8 mouse cellular contexts compared by ENCODE assay signal in the genomic region with DNA sequence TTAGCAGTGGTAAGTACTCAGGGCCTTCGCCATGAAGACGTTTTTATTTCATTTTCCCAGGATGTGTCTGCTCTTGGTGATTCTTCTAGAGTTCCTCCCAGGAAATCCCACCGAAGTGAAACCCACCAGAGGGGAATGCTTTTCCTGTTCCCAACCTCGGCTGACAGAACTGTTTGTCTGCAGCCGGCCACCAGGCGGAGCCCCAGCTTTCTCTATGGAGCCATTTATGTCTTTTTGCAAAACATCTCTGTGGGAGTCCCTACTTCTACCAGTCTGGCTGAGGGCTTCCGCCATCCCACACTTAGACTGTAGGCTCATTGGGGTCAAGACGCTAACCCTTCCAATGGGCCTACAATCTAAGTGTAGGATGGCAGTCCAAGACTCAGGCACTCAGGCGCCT. TPM values are rescaled to one million over a fixed set of nuclear protein-coding genes. Genes with fewer than 3 reads are reported as not detected.
A peak's percentile ranks its signal among the peaks of the same experiment; 100 is the strongest.
DNase-seq lines count a peak whose midpoint lies in the region; ATAC-seq and TF ChIP-seq lines count a peak whose summit lies in the region.

No protein-coding gene starts in this region.

- peak in 1 of 2 experiments; percentile 44 for DNase-seq in cerebellum, adult 2 months
- DNase-seq in cerebellum, adult 11-12 months, result no peak
- DNase-seq in embryo, embryonic 10.5 days (ENCODE audit: low spot score), result peak; percentile 90
- DNase-seq in left cerebral cortex, postnatal 4 days, result peak; percentile 85
- peak; percentile 10 to 27 for DNase-seq in spleen, postnatal 36 days (ENCODE audit: low spot score in 2 of 2)

- intact Hi-C loops in left cerebral cortex, postnatal 4 days (cut with DNase I), result loop anchor here (5.0 kb wide), 1 partner anchor 286 kb away; no protein-coding TSS in a partner anchor

- H3K4me3 ChIP-seq in cerebellum, adult 2 months (replicated peaks; ENCODE audit: insufficient read depth, low read depth, low read length), result no peak overlapping the region
- peak overlapping the region; percentile 42 for H3K4me3 ChIP-seq in intestine, embryonic 16.5 days (ENCODE audit: low read length)
- peak overlapping the region; percentile 38 for H3K4me3 ChIP-seq in midbrain, embryonic 12.5 days

- 13% methylated on average over 9 of the region's 9 CpGs for WGBS in cerebellum, adult 2 months
- WGBS in intestine, embryonic 16.5 days, result 13% methylated on average over 9 of the region's 9 CpGs
- 9% methylated on average over 9 of the region's 9 CpGs for WGBS in midbrain, embryonic 12.5 days

- TF ChIP-seq CTCF in cerebellum, adult 2 months (IDR thresholded peaks at IDR 0.05; ENCODE audit: borderline replicate concordance, insufficient read depth, low read depth, low read length), result peak; percentile 68

- peak; percentile 53; the same call in 1 of the 2 replicates for ATAC-seq in granulocyte monocyte progenitor cell, adult 5-6 weeks (replicated peaks; ENCODE audit: poor library complexity, severe bottlenecking)
- ATAC-seq in intestine, embryonic 16.5 days, result peak; percentile 62
- ATAC-seq in midbrain, embryonic 12.5 days (ENCODE audit: low FRiP score, low read depth), result peak; percentile 38; the same call in 1 of the 2 replicates

- H3K4me1 ChIP-seq in cerebellum, adult 2 months (ENCODE audit: control insufficient read depth, insufficient read depth, low read length), result no peaks in the 10 kb centered on the region
- no peaks in the 10 kb centered on the region for H3K4me1 ChIP-seq in intestine, embryonic 16.5 days (ENCODE audit: control insufficient read depth, insufficient read depth, low read length)
- H3K4me1 ChIP-seq in midbrain, embryonic 12.5 days, result peaks cover 5% of the 10 kb centered on the region; the same call in 1 of the 2 replicates

- no peaks in the 10 kb centered on the region for H3K9me3 ChIP-seq in intestine, embryonic 16.5 days (ENCODE audit: control insufficient read depth, low read length)
- no peaks in the 10 kb centered on the region for H3K9me3 ChIP-seq in midbrain, embryonic 12.5 days

- no peak overlapping the region for H3K27ac ChIP-seq in cerebellum, adult 2 months (ENCODE audit: insufficient read depth, low read length)
- no peak overlapping the region for H3K27ac ChIP-seq in intestine, embryonic 16.5 days (ENCODE audit: low read length)
- no peak overlapping the region for H3K27ac ChIP-seq in midbrain, embryonic 12.5 days (replicated peaks)

- no peak for TF ChIP-seq POLR2A in cerebellum, adult 2 months (IDR thresholded peaks at IDR 0.05; ENCODE audit: borderline replicate concordance, insufficient read depth, low read length)

- peak overlapping the region; percentile 49 for H3K9ac ChIP-seq in intestine, embryonic 16.5 days (ENCODE audit: low read depth, low read length)
- peak overlapping the region; percentile 25; the same call in 1 of the 2 replicates for H3K9ac ChIP-seq in midbrain, embryonic 12.5 days (replicated peaks)

- H3K4me2 ChIP-seq in intestine, embryonic 16.5 days (ENCODE audit: low read depth, low read length), result peak overlapping the region; percentile 52
- H3K4me2 ChIP-seq in midbrain, embryonic 12.5 days (replicated peaks), result peak overlapping the region; percentile 51

- H3K27me3 ChIP-seq in cerebellum, adult 2 months (ENCODE audit: control insufficient read depth, insufficient read depth, low read length), result no peaks in the 10 kb centered on the region
- no peaks in the 10 kb centered on the region for H3K27me3 ChIP-seq in intestine, embryonic 16.5 days (replicated peaks; ENCODE audit: control insufficient read depth, insufficient read depth, low read length)
- peaks cover 48% of the 10 kb centered on the region for H3K27me3 ChIP-seq in midbrain, embryonic 12.5 days

- H3K36me3 ChIP-seq in intestine, embryonic 16.5 days (ENCODE audit: control insufficient read depth, insufficient read depth, low read length), result no peaks in the 10 kb centered on the region
- H3K36me3 ChIP-seq in midbrain, embryonic 12.5 days, result no peaks in the 10 kb centered on the region

RNA-seq across cellular contexts. Expression of a gene that starts 31.8 kb away (rescaled TPM):
- polyA plus RNA-seq in cerebellum, adult 2 months (2012; rRNA removed), result 1.9 and 2.1 TPM in 2 replicates
- total RNA-seq in granulocyte monocyte progenitor cell, adult 5-6 weeks (2014; fragmentation: Nextera tagmentation), result not detected in 2 replicates
- total RNA-seq in granulocyte monocyte progenitor cell, adult 5-6 weeks (2017), result not detected in 2 replicates
- polyA plus RNA-seq in intestine, embryonic 16.5 days (2015; fragmentation: Nextera tagmentation; extraction: Ambion mirVana), result 0.28 and 0.34 TPM in 2 replicates
- total RNA-seq in left cerebral cortex, postnatal 4 days (2021), result under 1 TPM; 0.58 to 0.62 TPM
- 0.37 and 0.81 TPM in 2 replicates for polyA plus RNA-seq in midbrain, embryonic 12.5 days (2016; fragmentation: Nextera tagmentation; extraction: Ambion mirVana)

RNA-seq across cellular contexts. Expression of a gene that starts 32.1 kb away (rescaled TPM):
- polyA plus RNA-seq in cerebellum, adult 2 months (2012; rRNA removed), result 102 and 103 TPM in 2 replicates
- not detected in 2 replicates for total RNA-seq in granulocyte monocyte progenitor cell, adult 5-6 weeks (2014; fragmentation: Nextera tagmentation)
- total RNA-seq in granulocyte monocyte progenitor cell, adult 5-6 weeks (2017), result 0.05 TPM in 1 of 2 replicates, not detected in the other
- 4.2 and 4.7 TPM in 2 replicates for polyA plus RNA-seq in intestine, embryonic 16.5 days (2015; fragmentation: Nextera tagmentation; extraction: Ambion mirVana)
- 100 to 1,000 TPM; 153 to 159 TPM for total RNA-seq in left cerebral cortex, postnatal 4 days (2021)
- 27.9 and 28.0 TPM in 2 replicates for polyA plus RNA-seq in midbrain, embryonic 12.5 days (2016; fragmentation: Nextera tagmentation; extraction: Ambion mirVana)
